Mouse (Mus musculus) gastrocnemius, adult 2 months (tissue): ENCODE measurements around the gene Myo3b. TPM values are rescaled to one million over a fixed set of nuclear protein-coding genes. Genes with fewer than 3 reads are reported as not detected.
"Not testable (repeated sequence)": the region's sequence is repeated elsewhere in the genome, so short reads cannot be mapped to it uniquely, and the experiment has no call there.

ENCODE experiments used
- DNase-seq: peaks from one replicate; pipeline ENCODE4 v3.0.0; 2022
- H3K27ac ChIP-seq: fragments of 200-600 bp; 2 replicates; pipeline ENCODE4 v1.8.1; 2022; ENCODE audit warnings: mild to moderate bottlenecking
- H3K4me3 ChIP-seq: fragments of 200-600 bp; 2 replicates; pipeline ENCODE4 v1.8.1; 2022; ENCODE audit warnings: mild to moderate bottlenecking, moderate library complexity
- CTCF ChIP-seq: fragments of 200-600 bp; IDR thresholded peaks from 2 replicates; pipeline ENCODE4 v1.8.1; 2022; ENCODE audit warnings: antibody characterized with exemption, mild to moderate bottlenecking, moderate library complexity
- intact Hi-C: fragments of 180-260 bp; cut with DNase I; formaldehyde crosslinking; loops from one replicate; pipeline ENCODE4 v1.15.1; 2025
- total RNA-seq, 2 experiments: library from RNA; stranded (reverse); gene quantifications; 2 replicates each; pipeline ENCODE4 v1.2.3; 2021

The Myo3b gene
- total RNA-seq, 2 experiments from 2014 or later = not detected

- TF ChIP-seq CTCF = no peak
- no peak for DNase-seq
- Histone ChIP-seq H3K4me3 (no peak overlapping the region), H3K27ac (no peak overlapping the region)
- intact Hi-C loops = no loop called here
Measured at GRCm38 (mm10) chr2:70195418-70196248, 156.7 kb downstream of the Myo3b start.

GRCm38 (mm10) chr2:70201796-70202555 lies 163.1 kb downstream of the Myo3b start:
- DNase-seq = no peak
- Histone ChIP-seq H3K27ac (no peak overlapping the region), H3K4me3 (no peak overlapping the region)
- no peak for TF ChIP-seq CTCF
- intact Hi-C loops = no loop called here

GRCm38 (mm10) chr2:70202578-70203167 lies 163.7 kb downstream of the Myo3b start:
- intact Hi-C loops = no loop called here
- no peak overlapping the region for H3K27ac ChIP-seq
- no peak for TF ChIP-seq CTCF
- no peak for DNase-seq
- H3K4me3 ChIP-seq = no peak overlapping the region

- TF ChIP-seq CTCF = no peak
Measured at GRCm38 (mm10) chr2:70208411-70208810, 169.5 kb downstream of the Myo3b start.

GRCm38 (mm10) chr2:70209790-70210189 lies 170.9 kb downstream of the Myo3b start:
- Histone ChIP-seq H3K27ac (no peak overlapping the region), H3K4me3 (no peak overlapping the region)
- no peak for DNase-seq
- intact Hi-C loops = no loop called here
- no peak for TF ChIP-seq CTCF

More at GRCm38 (mm10) chr2:70208411-70208810, 169.5 kb downstream of the Myo3b start:
- Histone ChIP-seq H3K27ac (no peak overlapping the region), H3K4me3 (no peak overlapping the region)
- DNase-seq = no peak
- intact Hi-C loops = no loop called here

GRCm38 (mm10) chr2:70210427-70211332 lies 171.8 kb downstream of the Myo3b start:
- no peak for TF ChIP-seq CTCF
- intact Hi-C loops = no loop called here
- no peak overlapping the region for H3K27ac ChIP-seq
- DNase-seq = no peak
- no peak overlapping the region for H3K4me3 ChIP-seq

GRCm38 (mm10) chr2:70214401-70214800 lies 175.5 kb downstream of the Myo3b start:
- Histone ChIP-seq H3K4me3 (no peak overlapping the region), H3K27ac (no peak overlapping the region)
- TF ChIP-seq CTCF = no peak
- intact Hi-C loops = no loop called here
- DNase-seq = no peak

- intact Hi-C loops = no loop called here
- no peak for DNase-seq
- TF ChIP-seq CTCF = no peak
- no peak overlapping the region for H3K27ac ChIP-seq
- H3K4me3 ChIP-seq = no peak overlapping the region
Measured at GRCm38 (mm10) chr2:70217800-70218199, 178.9 kb downstream of the Myo3b start.

GRCm38 (mm10) chr2:70218469-70218868 lies 179.5 kb downstream of the Myo3b start:
- intact Hi-C loops = no loop called here
- H3K27ac ChIP-seq = no peak overlapping the region
- TF ChIP-seq CTCF = no peak
- H3K4me3 ChIP-seq = no peak overlapping the region
- no peak for DNase-seq

GRCm38 (mm10) chr2:70226679-70227078 lies 187.8 kb downstream of the Myo3b start:
- H3K4me3 ChIP-seq = no peak overlapping the region
- no peak for DNase-seq
- intact Hi-C loops = loop anchor here (5.0 kb wide), 1 partner anchor 331 kb away; no protein-coding TSS in a partner anchor
- TF ChIP-seq CTCF = peak; percentile 87
- H3K27ac ChIP-seq = no peak overlapping the region

- H3K4me3 ChIP-seq, DNase-seq, H3K27ac ChIP-seq, intact Hi-C loops: not testable (repeated sequence)
Measured at GRCm38 (mm10) chr2:70234450-70234849, 195.5 kb downstream of the Myo3b start.

- H3K4me3 ChIP-seq = no peak overlapping the region
- no peak for TF ChIP-seq CTCF
- DNase-seq = no peak
- no peak overlapping the region for H3K27ac ChIP-seq
- intact Hi-C loops = no loop called here
Measured at GRCm38 (mm10) chr2:70245981-70246380, 207.1 kb downstream of the Myo3b start.
